Mouse (Mus musculus) T-helper 2 cell (primary cell): ENCODE results near the gene Rps6ka2.
"Not testable (repeated sequence)": the region's sequence is repeated elsewhere in the genome, so short reads cannot be mapped to it uniquely, and the experiment has no call there.

Source experiments
- in situ Hi-C: fragments of 300-600 bp; cut with MboI, MseI; formaldehyde crosslinking; loops from one replicate; pipeline ENCODE4 v1.15.1; 2025; ENCODE audit warnings: high pct_unique_total_duplicates

The Rps6ka2 gene

DNA sequence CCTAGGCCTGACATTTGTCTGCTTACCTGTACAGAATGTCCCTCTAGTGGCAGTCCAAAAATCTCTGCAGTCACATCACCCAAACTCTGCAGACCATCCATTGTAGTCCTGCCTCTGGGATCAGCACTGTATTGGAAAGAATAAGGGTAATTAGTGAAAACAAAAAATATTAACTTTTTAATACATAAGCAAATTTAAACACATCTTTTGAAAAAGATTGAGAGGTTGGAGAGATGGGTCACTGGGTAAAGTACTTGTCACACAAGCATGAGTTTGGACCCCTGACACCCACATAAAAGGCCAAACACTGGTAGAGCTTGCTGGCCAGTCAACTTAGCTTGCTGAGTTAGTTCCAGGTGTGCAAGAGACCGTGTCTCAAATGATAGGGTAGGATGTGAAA is 182.7 kb downstream of the Rps6ka2 start, which contains the start of gene Ttll2:
Ttll2 (minus strand) TSS at position 101 of the 400 bp plus-strand sequence.
- in situ Hi-C loops = not testable (repeated sequence)
